Mouse (Mus musculus) CH12.LX (cell line): ENCODE results near the gene Rgl1.

Experiments
- CHD1 ChIP-seq: IDR thresholded peaks from 2 replicates; pipeline ENCODE4 v1.6.1; 2012; ENCODE audit warnings: low read depth, low read length, improper control_type of control experiment, inconsistent platforms
- CTCF ChIP-seq, 2 experiments: IDR thresholded peaks in 1 of 2; conservative IDR thresholded peaks in 1 of 2; 2 replicates each; pipeline ENCODE4 v1.5.1; 2011 to 2012; ENCODE audit warnings: low read depth in 2 of 2, low read length in 2 of 2, improper control_type of control experiment in 1 of 2, inconsistent platforms in 1 of 2, mild to moderate bottlenecking in 1 of 2, moderate library complexity in 1 of 2
- E2F4 ChIP-seq: IDR thresholded peaks from 2 replicates; pipeline ENCODE4 v1.6.1; 2011; ENCODE audit warnings: low read depth, low read length, improper control_type of control experiment; ENCODE audit not compliant: insufficient replicate concordance
- ETS1 ChIP-seq: conservative IDR thresholded peaks from 2 replicates; pipeline ENCODE4 v1.6.1; 2012; ENCODE audit warnings: low read depth, mild to moderate bottlenecking, inconsistent platforms, low read length, improper control_type of control experiment, moderate library complexity
- KAT2A ChIP-seq: IDR thresholded peaks from 2 replicates; pipeline ENCODE4 v1.6.1; 2012; ENCODE audit warnings: low read length, improper control_type of control experiment, inconsistent platforms; ENCODE audit not compliant: insufficient replicate concordance
- MAX ChIP-seq: IDR thresholded peaks from 2 replicates; pipeline ENCODE4 v1.6.1; 2011; ENCODE audit warnings: low read length, improper control_type of control experiment
- POLR2A ChIP-seq: IDR thresholded peaks from 2 replicates; pipeline ENCODE4 v1.6.1; 2011; ENCODE audit warnings: low read depth, mild to moderate bottlenecking, improper control_type of control experiment, low read length
- RCOR1 ChIP-seq: conservative IDR thresholded peaks from 2 replicates; pipeline ENCODE4 v1.6.1; 2012; ENCODE audit warnings: low read depth, mild to moderate bottlenecking, inconsistent platforms, low read length, improper control_type of control experiment
- SIN3A ChIP-seq: IDR thresholded peaks from 2 replicates; pipeline ENCODE4 v1.6.1; 2012; ENCODE audit warnings: low read length, improper control_type of control experiment, inconsistent platforms
- USF1 ChIP-seq: IDR thresholded peaks from 2 replicates; pipeline ENCODE4 v1.6.1; 2014; ENCODE audit warnings: low read depth, mild to moderate bottlenecking, inconsistent platforms, low read length, improper control_type of control experiment

DNA sequence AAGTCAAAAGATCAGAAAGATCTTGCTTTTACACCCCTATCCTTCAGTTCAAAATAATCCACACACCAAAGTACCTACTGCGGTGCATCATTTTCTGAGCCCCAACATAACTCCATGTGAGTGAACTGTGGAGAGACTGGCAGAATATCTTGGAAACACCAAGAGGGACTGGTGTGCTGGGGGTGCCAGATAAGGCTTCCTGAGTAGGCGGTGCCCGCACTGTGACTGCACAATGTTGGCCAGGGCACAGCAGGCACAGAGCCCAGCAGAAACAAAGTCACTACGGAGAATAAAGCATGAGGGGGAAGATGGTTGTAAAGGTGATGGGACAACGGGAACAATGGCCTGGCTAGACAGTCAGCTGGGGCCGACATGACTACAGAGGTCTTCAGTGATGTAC lies 173.5 kb downstream of the Rgl1 start:
- TF ChIP-seq POLR2A (no peak), CTCF (conservative IDR thresholded peaks at IDR 0.05 in 1 of 2, IDR thresholded peaks at IDR 0.05 in 1 of 2; ENCODE audit: low read depth in 2 of 2, low read length in 2 of 2) (no peak), E2F4 (no peak), CHD1 (no peak), USF1 (no peak), MAX (no peak), KAT2A (no peak), ETS1 (no peak), SIN3A (no peak), RCOR1 (no peak)
